ENCODE assay signal across 9 mouse cellular contexts in the genomic region with DNA sequence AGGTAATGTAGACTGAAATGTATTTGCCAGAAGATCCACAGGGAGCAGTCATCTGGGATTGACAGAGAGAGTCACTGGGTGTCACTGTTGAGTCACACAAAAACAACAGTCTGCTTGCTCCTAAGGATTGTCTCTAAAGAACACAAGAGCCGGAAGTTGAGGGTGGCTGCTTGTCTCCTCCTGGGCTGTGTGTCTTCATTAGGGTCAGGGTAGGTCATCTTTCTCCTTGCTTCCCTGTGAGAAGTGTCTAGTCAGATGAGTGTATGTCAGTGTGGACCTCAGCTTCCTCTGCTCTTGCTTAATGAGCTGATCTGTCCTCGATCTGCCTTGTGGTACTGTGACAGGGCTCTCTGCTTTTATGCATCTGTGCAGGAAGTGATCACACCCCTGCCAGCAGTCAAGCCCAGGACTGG.
DNase-seq lines count a peak whose midpoint lies in the region; ATAC-seq and TF ChIP-seq lines count a peak whose summit lies in the region.
"Had no signal": no experiment of that assay in that cellular context is flagged by ENCODE, and none has a peak within 500 bp of the region (broad histone marks: within the 10 kb centered on the region; RNA-seq: fewer than 3 reads in every experiment).

No protein-coding gene starts in this region.

- no peak overlapping the region for H3K9ac ChIP-seq in lung, postnatal 0 days (replicated peaks; ENCODE audit: low read depth)
- H3K9ac ChIP-seq in heart, embryonic 16.5 days (ENCODE audit: low read length) = no peak overlapping the region
- H3K9ac ChIP-seq: liver, embryonic 14.5 days had no signal

- ATAC-seq in lung, postnatal 0 days = peak; percentile 9; the same call in 1 of the 2 replicates
- ATAC-seq in heart, embryonic 16.5 days (replicated peaks; ENCODE audit: extremely low read depth, insufficient read depth, low FRiP score) = no peak

- no peak overlapping the region for H3K27ac ChIP-seq in lung, postnatal 0 days (ENCODE audit: low read length)
- H3K27ac ChIP-seq in heart, embryonic 16.5 days (ENCODE audit: low read length) = no peak overlapping the region
- H3K27ac ChIP-seq: liver, embryonic 14.5 days had no signal

- no peaks in the 10 kb centered on the region for H3K9me3 ChIP-seq in lung, postnatal 0 days (ENCODE audit: low read length)
- no peaks in the 10 kb centered on the region for H3K9me3 ChIP-seq in heart, embryonic 16.5 days (replicated peaks; ENCODE audit: control insufficient read depth, low read length)

- H3K4me3 ChIP-seq in lung, postnatal 0 days (ENCODE audit: low read depth, low read length) = no peak overlapping the region
- no peak overlapping the region for H3K4me3 ChIP-seq in heart, embryonic 16.5 days (ENCODE audit: low read length)

- H3K36me3 ChIP-seq in lung, postnatal 0 days (ENCODE audit: insufficient read depth, low read length) = no peaks in the 10 kb centered on the region
- no peaks in the 10 kb centered on the region for H3K36me3 ChIP-seq in heart, embryonic 16.5 days (ENCODE audit: control insufficient read depth, insufficient read depth)

- H3K4me1 ChIP-seq in lung, postnatal 0 days (ENCODE audit: insufficient read depth, low read depth, low read length) = no peaks in the 10 kb centered on the region
- H3K4me1 ChIP-seq in heart, embryonic 16.5 days (ENCODE audit: control insufficient read depth, insufficient read depth, low read length) = no peaks in the 10 kb centered on the region

- no peak for TF ChIP-seq EP300 in lung, postnatal 0 days (IDR thresholded peaks at IDR 0.05)

- 5% methylated on average over 2 of the region's 2 CpGs for WGBS in lung, postnatal 0 days
- WGBS in heart, embryonic 16.5 days = 14% methylated on average over 2 of the region's 2 CpGs

- no peaks in the 10 kb centered on the region for H3K27me3 ChIP-seq in lung, postnatal 0 days (replicated peaks; ENCODE audit: insufficient read depth, low read length)
- no peaks in the 10 kb centered on the region for H3K27me3 ChIP-seq in heart, embryonic 16.5 days (ENCODE audit: control insufficient read depth, insufficient read depth, low read length)

- peak; percentile 63 for DNase-seq in lung, postnatal 0 days (ENCODE audit: low spot score)
- no peak for DNase-seq in lung, postnatal 14 days
- DNase-seq in cerebellum, postnatal 4 days (ENCODE audit: low spot score in 2 of 2) = peak; percentile 22 to 46
- peak; percentile 63 for DNase-seq in layer of hippocampus, adult 9-10 months (ENCODE audit: low spot score)
- peak; percentile 17 to 20 for DNase-seq in lung, postnatal 4 days
- DNase-seq in right cerebral cortex, postnatal 4 days = peak; percentile 26
- no peak for DNase-seq in gastrocnemius, postnatal 10 days

- no peak overlapping the region for H3K4me2 ChIP-seq in lung, postnatal 0 days (replicated peaks; ENCODE audit: low read depth, low read length)
- 0 out of 2 replicates have a peak overlapping the region, but pooled peaks have one; percentile 10 for H3K4me2 ChIP-seq in heart, embryonic 16.5 days (ENCODE audit: low read depth, low read length)

- TF ChIP-seq CTCF in lung, postnatal 0 days (IDR thresholded peaks at IDR 0.05) = peak; percentile 67

Comparison
In these comparisons a context has a peak if more than half of its experiments do, and no peak if none do; other contexts are left out.
1. DNase-seq: peak in lung, postnatal 0 days (single experiment), cerebellum, postnatal 4 days (2 of 2), layer of hippocampus, adult 9-10 months (single experiment), lung, postnatal 4 days (2 of 2) and right cerebral cortex, postnatal 4 days (single experiment); none in lung, postnatal 14 days (single experiment) and gastrocnemius, postnatal 10 days (single experiment).